Mouse (Mus musculus): ENCODE measurements around the gene Hoxc11. TPM values are rescaled to one million over a fixed set of nuclear protein-coding genes. Genes with fewer than 3 reads are reported as not detected.

Hoxc11 gene
- polyA plus RNA-seq, 1 experiment from 2014 or later: 2.1 TPM

- ATAC-seq (ENCODE audit: low FRiP score, low read depth): no peak
- H3K4me1 ChIP-seq: peaks cover 15% of the 10 kb centered on the region
- H3K9ac ChIP-seq: peak within 1 kb of the TSS; percentile 69
- peak within 1 kb of the TSS; percentile 37 for H3K4me3 ChIP-seq
- H3K36me3 ChIP-seq: no peaks in the 10 kb centered on the region
- WGBS: under 1% methylated on average over 12 of the region's 12 CpGs
- H3K4me2 ChIP-seq (replicated peaks): peak within 1 kb of the TSS; percentile 58
- peaks cover 96% of the 10 kb centered on the region for H3K27me3 ChIP-seq
- no peaks in the 10 kb centered on the region for H3K9me3 ChIP-seq
- peak within 1 kb of the TSS; percentile 75; the same call in 1 of the 2 replicates for H3K27ac ChIP-seq
These were observed 13.0 kb downstream of the Hoxc11 start, which contains the start of gene Hoxc5 for GRCm38 (mm10) chr15:102967312-102967510. Hoxc5 (plus strand) TSS chr15:102967443.

DNA sequence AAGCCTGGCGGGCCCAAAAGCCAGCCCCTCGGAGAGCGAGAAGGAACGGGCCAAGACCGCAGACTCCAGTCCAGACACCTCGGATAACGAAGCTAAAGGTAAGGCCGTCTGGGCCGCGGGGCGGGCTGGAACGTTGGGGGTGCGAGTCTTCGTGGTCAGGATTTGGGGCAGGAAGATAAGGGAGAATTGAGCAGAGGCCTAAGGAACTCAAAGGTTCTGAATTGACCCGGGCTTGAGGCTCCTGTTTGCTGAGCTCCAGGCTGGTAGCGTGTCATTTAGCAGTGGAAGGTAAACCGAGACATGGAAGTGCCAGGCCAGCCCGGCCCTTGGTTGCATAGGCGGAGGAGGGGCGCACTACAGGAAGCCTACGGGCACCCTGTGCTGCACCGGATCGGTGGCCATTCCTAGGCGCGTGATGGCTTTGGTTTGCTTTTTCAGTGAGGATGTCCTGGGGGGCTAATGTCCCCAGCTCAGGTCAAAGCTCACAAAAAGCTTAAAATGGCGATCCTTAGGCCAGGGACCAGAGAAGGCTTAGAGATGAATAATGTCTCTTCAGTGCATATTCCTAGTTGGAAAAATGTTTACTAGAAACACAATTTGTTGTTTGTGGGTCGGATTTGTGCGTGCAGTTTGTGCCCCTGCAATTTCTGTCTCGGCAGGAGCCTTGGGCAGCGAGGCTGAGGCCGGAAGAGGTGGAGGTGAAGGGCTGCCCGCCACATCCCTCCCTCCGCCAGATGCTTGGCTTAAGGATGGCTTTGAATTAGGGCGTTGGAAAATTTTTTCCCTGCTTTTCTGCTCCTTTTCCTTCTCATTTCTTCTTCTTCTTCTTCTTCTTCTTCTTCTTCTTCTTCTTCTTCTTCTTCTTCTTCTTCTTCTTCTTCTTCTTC is 13.5 kb downstream of the Hoxc11 start:
- peak overlapping the region; percentile 37 for H3K4me3 ChIP-seq
- no peaks in the 10 kb centered on the region for H3K36me3 ChIP-seq
- peak overlapping the region; percentile 63; the same call in 1 of the 2 replicates for H3K27ac ChIP-seq
- peaks cover 96% of the 10 kb centered on the region for H3K27me3 ChIP-seq
- WGBS: 2% methylated on average over 34 of the region's 34 CpGs
- peak overlapping the region; percentile 58 for H3K4me2 ChIP-seq (replicated peaks)
- H3K9me3 ChIP-seq: no peaks in the 10 kb centered on the region
- H3K9ac ChIP-seq: peak overlapping the region; percentile 69
- no peak for ATAC-seq (ENCODE audit: low FRiP score, low read depth)
- H3K4me1 ChIP-seq: peaks cover 18% of the 10 kb centered on the region

DNA sequence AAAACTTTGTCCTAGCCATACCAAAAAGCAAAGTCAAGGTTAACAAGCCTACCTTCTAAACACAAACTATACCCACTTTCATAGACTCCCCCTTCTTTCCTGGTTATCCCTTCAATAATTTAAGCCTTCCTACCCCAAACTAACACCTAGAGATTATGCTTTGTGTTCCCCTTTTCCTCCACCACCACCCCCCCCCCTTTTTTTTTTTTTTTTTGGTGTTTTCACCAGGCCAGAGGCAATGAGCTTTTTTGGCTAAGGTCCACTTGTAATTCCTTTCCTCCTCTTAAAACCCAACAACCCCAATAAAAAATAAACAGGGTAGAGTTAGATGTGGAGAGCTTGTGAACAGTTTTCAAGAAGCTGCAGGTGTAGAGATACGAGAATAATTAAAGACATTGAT is 15.1 kb downstream of the Hoxc11 start:
- H3K9ac ChIP-seq: no peak overlapping the region

GRCm38 (mm10) chr15:102970740-102971139 is 16.5 kb downstream of the Hoxc11 start:
- ATAC-seq (ENCODE audit: low FRiP score, low read depth): no peak
- Histone ChIP-seq H3K4me3 (no peak overlapping the region), H3K36me3 (no peaks in the 10 kb centered on the region), H3K4me1 (peaks cover 18% of the 10 kb centered on the region), H3K9ac (no peak overlapping the region), H3K9me3 (no peaks in the 10 kb centered on the region), H3K27ac (no peak overlapping the region), H3K27me3 (peaks cover 99% of the 10 kb centered on the region), H3K4me2 (replicated peaks) (peak overlapping the region; percentile 34)
- WGBS: 4% methylated on average over 12 of the region's 12 CpGs

More for the DNA sequence above, 15.1 kb downstream of the Hoxc11 start:
- Histone ChIP-seq H3K27ac (no peak overlapping the region), H3K36me3 (no peaks in the 10 kb centered on the region), H3K4me1 (peaks cover 18% of the 10 kb centered on the region), H3K27me3 (peaks cover 99% of the 10 kb centered on the region), H3K4me3 (peak overlapping the region; percentile 23; the same call in 1 of the 2 replicates), H3K9me3 (no peaks in the 10 kb centered on the region), H3K4me2 (replicated peaks) (peak overlapping the region; percentile 58)
- no peak for ATAC-seq (ENCODE audit: low FRiP score, low read depth)
- 14% methylated on average over 1 of the region's 1 CpGs for WGBS

GRCm38 (mm10) chr15:102972254-102972653 is 18.0 kb downstream of the Hoxc11 start:
- peak overlapping the region; percentile 3; the same call in 1 of the 2 replicates for H3K27ac ChIP-seq
- peak overlapping the region; percentile 55 for H3K4me2 ChIP-seq (replicated peaks)
- H3K9me3 ChIP-seq: no peaks in the 10 kb centered on the region
- H3K36me3 ChIP-seq: no peaks in the 10 kb centered on the region
- H3K27me3 ChIP-seq: peaks cover 99% of the 10 kb centered on the region
- peak overlapping the region; percentile 31 for H3K4me3 ChIP-seq
- peaks cover 20% of the 10 kb centered on the region for H3K4me1 ChIP-seq
- H3K9ac ChIP-seq: peak overlapping the region; percentile 55
- 2% methylated on average over 21 of the region's 21 CpGs for WGBS
- no peak for ATAC-seq (ENCODE audit: low FRiP score, low read depth)

GRCm38 (mm10) chr15:102972753-102973152 is 18.5 kb downstream of the Hoxc11 start:
- Histone ChIP-seq H3K9me3 (no peaks in the 10 kb centered on the region), H3K36me3 (no peaks in the 10 kb centered on the region), H3K27me3 (peaks cover 99% of the 10 kb centered on the region), H3K27ac (no peak overlapping the region), H3K9ac (peak overlapping the region; percentile 55), H3K4me1 (peaks cover 25% of the 10 kb centered on the region), H3K4me3 (peak overlapping the region; percentile 31), H3K4me2 (replicated peaks) (peak overlapping the region; percentile 55)
- 5% methylated on average over 6 of the region's 6 CpGs for whole genome bisulfite sequencing
- ATAC-seq (ENCODE audit: low FRiP score, low read depth): no peak

- H3K27me3 ChIP-seq: peaks cover 100% of the 10 kb centered on the region
- H3K4me2 ChIP-seq (replicated peaks): peak overlapping the region; percentile 59
- ATAC-seq (ENCODE audit: low FRiP score, low read depth): no peak
- H3K36me3 ChIP-seq: no peaks in the 10 kb centered on the region
- no peak overlapping the region for H3K9ac ChIP-seq
- no peaks in the 10 kb centered on the region for H3K9me3 ChIP-seq
- no peak overlapping the region for H3K27ac ChIP-seq
- H3K4me1 ChIP-seq: peaks cover 21% of the 10 kb centered on the region
- peak overlapping the region; percentile 38 for H3K4me3 ChIP-seq
- WGBS: 10% methylated on average over 7 of the region's 7 CpGs
These were observed 20.8 kb downstream of the Hoxc11 start for GRCm38 (mm10) chr15:102975034-102975433.

GRCm38 (mm10) chr15:102975688-102976111 is 21.5 kb downstream of the Hoxc11 start:
- WGBS: 2% methylated on average over 21 of the region's 21 CpGs
- peak overlapping the region; percentile 60 for H3K9ac ChIP-seq
- peak overlapping the region; percentile 38 for H3K4me3 ChIP-seq
- peaks cover 100% of the 10 kb centered on the region for H3K27me3 ChIP-seq
- H3K36me3 ChIP-seq: no peaks in the 10 kb centered on the region
- no peaks in the 10 kb centered on the region for H3K9me3 ChIP-seq
- peaks cover 25% of the 10 kb centered on the region for H3K4me1 ChIP-seq
- H3K27ac ChIP-seq: peak overlapping the region; percentile 39; the same call in 1 of the 2 replicates
- no peak for ATAC-seq (ENCODE audit: low FRiP score, low read depth)
- H3K4me2 ChIP-seq (replicated peaks): peak overlapping the region; percentile 59

- H3K36me3 ChIP-seq: no peaks in the 10 kb centered on the region
- ATAC-seq (ENCODE audit: low FRiP score, low read depth): no peak
- peak within 1 kb of the TSS; percentile 59 for H3K4me2 ChIP-seq (replicated peaks)
- peaks cover 100% of the 10 kb centered on the region for H3K27me3 ChIP-seq
- H3K9ac ChIP-seq: peak within 1 kb of the TSS; percentile 60
- peaks cover 28% of the 10 kb centered on the region for H3K4me1 ChIP-seq
- H3K27ac ChIP-seq: peak within 1 kb of the TSS; percentile 39; the same call in 1 of the 2 replicates
- peak within 1 kb of the TSS; percentile 38 for H3K4me3 ChIP-seq
- WGBS: 1% methylated on average over 18 of the region's 20 CpGs
- H3K9me3 ChIP-seq: no peaks in the 10 kb centered on the region
These were observed 21.9 kb downstream of the Hoxc11 start, which contains the start of gene Hoxc9 for GRCm38 (mm10) chr15:102976171-102976570. Hoxc9 (plus strand) TSS chr15:102976439.

DNA sequence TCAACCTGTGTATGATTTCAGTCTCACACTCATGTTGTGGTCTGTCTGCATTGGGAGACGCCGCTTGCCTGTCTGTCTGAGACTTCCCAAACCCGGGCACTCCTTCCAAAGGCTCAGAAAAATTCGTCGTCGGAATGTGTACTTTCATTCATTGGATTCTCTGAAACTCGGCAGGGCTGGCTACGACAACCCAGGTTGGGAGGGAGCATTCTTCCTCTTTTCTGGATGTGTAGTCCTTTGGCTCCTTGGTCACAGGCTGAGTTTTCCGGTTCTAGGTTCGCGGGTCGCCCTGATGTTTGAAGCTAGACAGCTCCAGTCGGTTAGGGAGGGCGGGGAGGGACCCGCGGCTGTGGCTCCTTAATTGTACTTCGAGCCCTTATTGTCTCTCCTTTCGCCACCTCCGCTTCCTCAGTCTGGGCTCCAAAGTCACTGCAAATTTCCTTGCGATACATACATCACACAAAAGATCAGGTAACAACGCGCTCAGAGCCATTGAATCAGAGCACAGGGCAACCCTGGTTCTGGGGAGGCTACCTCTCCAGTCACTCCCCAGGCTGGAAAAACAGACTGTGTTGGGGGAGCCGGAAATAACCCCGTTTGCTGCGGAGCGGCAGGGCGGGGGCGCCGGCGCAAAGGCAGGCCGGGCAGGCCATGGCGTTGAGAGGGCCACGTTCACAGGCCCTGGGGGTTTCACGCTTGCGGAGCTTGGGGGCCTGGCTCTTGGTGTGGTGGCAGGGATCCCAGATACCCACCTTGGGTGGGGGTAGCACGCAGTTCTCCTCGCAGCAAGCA is 22.6 kb downstream of the Hoxc11 start:
- ATAC-seq (ENCODE audit: low FRiP score, low read depth): no peak
- no peak overlapping the region; the same call in 1 of the 2 replicates for H3K27ac ChIP-seq
- H3K4me2 ChIP-seq (replicated peaks): peak overlapping the region; percentile 59
- H3K36me3 ChIP-seq: no peaks in the 10 kb centered on the region
- peak overlapping the region; percentile 38 for H3K4me3 ChIP-seq
- H3K27me3 ChIP-seq: peaks cover 100% of the 10 kb centered on the region
- 3% methylated on average over 37 of the region's 37 CpGs for WGBS
- peak overlapping the region; percentile 60 for H3K9ac ChIP-seq
- H3K4me1 ChIP-seq: peaks cover 34% of the 10 kb centered on the region
- H3K9me3 ChIP-seq: no peaks in the 10 kb centered on the region

DNA sequence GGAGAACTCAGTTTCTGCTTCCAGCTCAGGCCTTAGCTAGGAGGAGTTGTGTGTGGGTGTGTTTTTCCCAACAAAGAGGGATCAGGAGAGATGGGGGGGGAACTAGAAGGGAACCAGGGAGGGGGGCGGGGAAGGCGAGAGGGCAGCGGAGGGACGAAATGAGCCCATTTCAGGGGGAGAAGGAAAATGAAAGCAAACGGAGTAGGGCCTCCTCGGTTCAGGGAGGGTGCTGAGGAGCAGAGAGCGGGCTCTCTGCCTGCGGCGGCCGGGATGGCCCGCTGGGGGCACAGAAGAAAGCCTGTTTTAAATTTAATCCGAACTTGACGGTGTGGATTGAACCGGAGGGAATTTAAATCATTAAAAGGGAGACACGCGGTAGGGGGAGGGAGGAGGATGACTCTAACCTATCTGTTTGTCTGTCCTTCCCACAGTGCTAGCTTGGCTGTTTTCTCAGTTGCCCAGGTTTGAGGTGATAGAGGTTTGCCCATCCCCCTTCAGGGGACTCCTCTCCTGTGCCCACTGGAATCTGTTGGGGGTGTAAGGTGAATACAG is 23.3 kb downstream of the Hoxc11 start:
- Histone ChIP-seq H3K9ac (peak overlapping the region; percentile 60), H3K36me3 (no peaks in the 10 kb centered on the region), H3K4me2 (replicated peaks) (peak overlapping the region; percentile 59), H3K9me3 (no peaks in the 10 kb centered on the region), H3K27ac (no peak overlapping the region), H3K4me1 (peaks cover 35% of the 10 kb centered on the region), H3K27me3 (peaks cover 100% of the 10 kb centered on the region), H3K4me3 (peak overlapping the region; percentile 38)
- WGBS: 6% methylated on average over 16 of the region's 16 CpGs
- no peak for ATAC-seq (ENCODE audit: low FRiP score, low read depth)
